Mouse (Mus musculus): ENCODE measurements around the gene Galnt9. TPM values are rescaled to one million over a fixed set of nuclear protein-coding genes. Genes with fewer than 3 reads are reported as not detected.
A peak's percentile ranks its signal among the peaks of the same experiment; 100 is the strongest.

The Galnt9 gene
- total RNA-seq, 4 experiments from 2014 or later, result 61.9 to 87.7 (median 73.3) TPM

DNA sequence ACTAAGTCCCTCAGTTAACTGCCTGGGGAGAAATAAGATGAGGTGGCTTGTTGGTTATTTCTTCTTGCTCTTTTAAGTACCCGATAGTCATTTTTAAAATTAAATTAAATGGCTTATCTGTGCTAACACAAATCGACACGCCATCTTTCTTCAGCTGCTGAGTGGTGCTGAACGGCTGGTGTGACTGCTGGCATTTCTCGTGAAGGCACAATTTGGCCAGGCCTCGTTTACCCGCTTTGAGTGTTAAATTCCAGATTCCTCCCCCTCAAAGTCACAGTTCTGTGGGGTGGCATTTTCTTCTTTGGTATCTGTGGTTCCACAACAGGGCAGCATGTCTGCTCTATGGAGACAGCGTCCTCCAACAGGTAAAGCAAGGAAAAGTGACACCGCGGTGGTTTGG, 83.2 kb downstream of the Galnt9 start:
- DNase-seq (ENCODE audit: low spot score in 2 of 2), result no peak

DNA sequence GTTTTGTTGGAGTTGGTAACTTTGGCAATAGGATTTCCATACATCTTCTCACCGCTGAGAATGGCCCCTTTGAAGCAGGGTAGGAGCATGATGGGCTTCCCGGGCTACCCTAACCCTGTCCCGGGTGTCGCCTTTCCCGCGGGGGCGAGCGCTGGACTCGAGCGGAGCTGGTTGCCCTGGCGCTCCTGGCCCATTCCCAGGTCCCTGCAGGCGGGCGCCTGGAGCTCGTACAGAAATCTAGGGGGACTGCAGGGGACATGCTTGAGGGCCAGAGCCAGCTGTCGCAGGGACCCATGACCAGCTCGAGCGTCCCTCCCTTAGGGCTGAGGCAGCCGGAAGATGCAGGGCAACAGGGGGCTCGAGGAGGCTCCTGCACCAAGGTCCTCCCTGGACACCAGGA, 84.0 kb downstream of the Galnt9 start:
- no peak for DNase-seq (ENCODE audit: low spot score in 2 of 2)

DNA sequence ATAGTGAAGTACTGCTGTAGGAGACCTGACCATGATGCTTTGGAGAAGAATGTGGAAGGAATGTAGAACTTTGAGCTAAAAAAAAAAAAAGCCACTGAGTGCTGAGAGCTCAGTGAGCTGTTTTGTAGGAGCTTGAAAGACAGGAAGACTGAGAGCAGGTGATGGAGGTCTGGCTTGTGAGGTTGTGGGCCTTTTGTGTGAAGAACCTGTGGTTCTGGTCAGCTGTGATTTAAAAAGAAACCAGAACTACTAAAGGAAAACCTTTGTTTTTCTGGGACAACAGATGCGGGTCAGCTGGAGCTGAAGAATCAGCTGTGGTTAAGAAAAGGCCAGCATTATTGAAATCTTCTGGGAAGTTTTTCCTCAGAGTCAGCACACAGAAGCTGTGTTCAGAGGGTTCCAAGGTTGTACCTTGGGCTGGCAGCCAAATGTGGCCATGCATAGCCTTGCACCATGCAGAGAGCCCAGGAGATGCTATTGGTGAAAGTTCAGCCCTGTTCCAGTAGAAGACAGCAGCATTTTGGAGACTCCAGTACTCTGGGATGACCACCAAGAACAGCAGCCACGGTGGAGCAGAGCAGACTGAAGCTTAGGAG, 85.5 kb downstream of the Galnt9 start:
- DNase-seq (ENCODE audit: low spot score in 2 of 2), result no peak

DNA sequence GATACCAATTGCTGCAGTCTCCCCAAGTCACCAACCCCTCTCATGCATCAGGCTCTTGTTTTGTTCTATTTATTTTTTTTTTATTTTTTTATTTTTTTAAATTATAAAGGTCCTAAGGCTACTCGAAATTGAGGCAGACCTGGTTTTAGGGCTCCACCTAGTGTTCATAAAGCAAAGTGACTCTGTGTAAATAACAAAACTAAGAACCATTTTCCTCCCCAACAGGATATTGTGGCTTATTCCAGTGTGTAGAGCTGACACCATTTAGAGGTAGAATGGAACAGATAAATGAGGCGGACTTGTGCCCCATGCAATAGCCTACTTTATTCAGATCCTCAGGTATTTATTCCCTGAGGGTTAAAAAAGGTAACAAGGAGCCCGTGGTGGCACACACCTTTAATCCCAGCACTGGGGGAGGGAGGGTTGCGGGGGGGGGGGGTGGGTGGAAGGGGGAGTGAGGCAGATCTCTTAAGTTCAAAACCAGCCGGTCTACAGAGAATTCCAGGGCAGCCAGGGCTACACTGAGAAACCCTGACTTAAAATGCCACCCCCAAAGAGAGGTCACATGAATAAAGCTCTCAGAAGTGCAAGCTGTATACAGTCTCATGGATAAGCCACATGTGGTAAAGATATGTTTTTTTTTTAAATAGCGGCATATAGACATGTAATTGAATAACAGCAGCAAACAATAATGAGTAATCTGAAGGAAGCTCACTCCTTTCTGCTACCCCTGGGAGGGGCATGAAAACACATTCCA, 92.0 kb downstream of the Galnt9 start:
- no peak for DNase-seq (ENCODE audit: low spot score in 2 of 2)

DNA sequence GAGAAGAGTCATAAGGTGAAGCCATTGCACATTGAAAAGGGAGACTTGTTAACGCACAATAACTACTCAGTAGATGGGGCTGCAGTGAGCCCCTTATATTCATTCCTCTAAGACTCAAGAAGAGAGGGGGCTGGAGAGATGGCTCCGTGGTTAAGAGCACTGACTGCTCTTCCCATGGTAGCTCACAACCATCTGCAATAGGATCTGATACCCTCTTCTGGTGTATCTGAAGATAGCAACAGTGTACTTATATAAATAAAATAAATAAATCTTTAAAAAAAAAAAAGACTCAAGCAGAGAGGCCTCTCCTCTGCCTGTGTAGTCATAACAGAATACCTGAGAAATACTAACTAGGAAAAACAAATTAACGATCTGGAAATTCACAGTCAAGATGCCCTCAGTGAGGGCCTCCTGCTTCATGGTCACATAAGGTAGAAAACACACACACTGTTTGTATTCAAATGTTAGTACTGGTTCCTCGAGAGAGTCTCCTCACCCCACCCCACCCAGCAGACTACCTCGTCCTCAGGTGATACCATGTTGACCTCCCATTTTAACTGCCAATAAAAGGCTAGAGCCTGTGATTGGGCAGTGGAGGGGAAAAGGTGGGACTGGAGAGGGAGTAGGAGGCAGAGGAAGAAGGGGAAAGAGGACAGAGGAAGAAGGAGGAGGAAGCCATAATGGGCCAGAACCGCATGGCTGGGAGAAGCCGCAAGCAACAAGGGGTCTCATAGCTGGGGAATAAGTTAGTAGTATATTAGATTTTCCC, 94.3 kb downstream of the Galnt9 start:
- DNase-seq (ENCODE audit: low spot score in 2 of 2), result no peak

DNA sequence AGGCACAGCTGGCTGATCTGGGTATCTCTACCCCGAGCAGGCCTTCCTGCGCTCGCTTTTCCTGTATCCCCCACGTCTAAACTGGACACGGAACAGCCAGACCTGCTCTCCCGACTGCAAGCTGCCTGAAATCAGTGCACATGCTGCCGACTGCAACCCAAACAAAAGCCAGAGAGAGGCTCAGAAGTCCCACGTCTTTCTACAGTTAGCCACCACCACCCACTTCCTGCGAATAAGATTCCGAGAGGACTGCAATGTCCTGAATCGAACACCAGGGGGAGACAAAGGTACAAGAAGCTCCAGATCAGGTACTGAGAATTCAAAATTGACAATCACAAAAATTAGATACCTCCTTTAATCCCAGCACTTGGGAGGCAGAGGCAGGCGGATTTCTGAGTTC, 95.3 kb downstream of the Galnt9 start:
- peak; percentile 27 to 78 for DNase-seq (ENCODE audit: low spot score in 2 of 2)

DNA sequence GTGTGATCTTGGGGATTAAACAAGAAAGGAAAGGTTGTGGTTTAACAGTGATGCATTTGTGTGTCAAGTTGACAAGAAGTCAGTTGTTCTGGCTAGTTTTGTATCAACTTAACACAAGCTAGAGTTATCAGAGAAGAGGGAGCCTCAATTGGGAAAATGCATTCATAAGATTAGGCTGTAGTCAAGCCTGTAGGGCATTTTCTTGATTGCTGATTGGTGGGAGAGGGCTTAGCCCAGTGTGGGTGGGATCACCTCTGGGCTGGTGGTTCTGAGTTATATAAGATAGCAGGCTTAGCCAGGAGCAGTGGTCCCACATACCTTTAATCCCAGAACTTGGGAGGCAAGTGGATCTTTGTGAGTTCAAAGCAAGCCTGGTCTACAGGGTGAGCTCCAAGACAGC, 102.2 kb downstream of the Galnt9 start:
- no peak for DNase-seq (ENCODE audit: low spot score in 2 of 2)

DNA sequence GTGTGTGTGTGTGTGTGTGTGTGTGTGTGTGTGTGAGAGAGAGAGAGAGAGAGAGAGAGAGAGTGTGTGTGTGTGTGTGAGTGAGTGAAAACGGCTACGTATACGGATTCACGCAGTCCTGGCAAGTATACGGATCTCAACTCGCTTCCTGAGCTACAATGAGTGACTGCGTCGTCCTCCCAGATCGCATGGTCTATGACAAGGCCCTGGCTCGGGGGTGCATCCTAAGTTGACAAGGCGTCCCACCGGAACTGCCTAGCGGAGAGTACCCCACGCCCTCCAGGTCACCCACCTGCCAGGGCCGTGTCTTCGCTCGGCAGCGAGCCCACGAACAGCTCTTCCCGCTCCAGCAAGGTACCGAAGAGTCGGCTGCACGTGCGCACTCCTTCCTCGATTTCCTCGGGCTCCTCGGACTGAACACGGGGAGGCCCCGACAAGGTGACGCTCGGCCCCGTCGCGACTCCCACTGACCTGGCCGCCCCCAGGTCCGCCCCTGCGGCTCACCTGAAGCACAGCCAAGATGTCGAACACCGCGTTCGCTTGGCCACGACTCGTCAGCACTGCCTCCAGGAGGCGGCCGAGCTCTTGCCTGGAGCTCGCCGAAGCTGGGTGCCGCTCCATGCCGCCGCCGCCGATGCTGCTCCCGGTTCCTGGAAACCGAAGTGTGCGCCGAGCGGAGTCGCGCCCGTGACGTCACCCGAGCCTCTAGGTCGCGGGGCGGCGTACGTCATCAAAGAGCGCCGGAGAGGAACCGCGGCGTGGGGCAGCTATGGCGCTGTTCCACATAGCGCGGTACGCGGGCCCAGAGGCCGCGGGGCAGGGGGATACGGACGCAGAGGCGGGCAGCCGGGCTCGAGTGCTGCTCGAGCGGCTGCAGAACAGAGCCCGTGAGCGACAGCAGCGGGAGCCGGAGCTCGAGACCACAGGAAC, 108.8 kb downstream of the Galnt9 start, which contains the start of the genes Noc4l and Ddx51:
Gene Noc4l, minus strand, starts transcription at position 699 of the 930 bp plus-strand sequence.
Gene Ddx51, plus strand, starts transcription at position 733 of the 930 bp plus-strand sequence.
- peak; percentile 90 to 97 for DNase-seq (ENCODE audit: low spot score in 2 of 2)

DNA sequence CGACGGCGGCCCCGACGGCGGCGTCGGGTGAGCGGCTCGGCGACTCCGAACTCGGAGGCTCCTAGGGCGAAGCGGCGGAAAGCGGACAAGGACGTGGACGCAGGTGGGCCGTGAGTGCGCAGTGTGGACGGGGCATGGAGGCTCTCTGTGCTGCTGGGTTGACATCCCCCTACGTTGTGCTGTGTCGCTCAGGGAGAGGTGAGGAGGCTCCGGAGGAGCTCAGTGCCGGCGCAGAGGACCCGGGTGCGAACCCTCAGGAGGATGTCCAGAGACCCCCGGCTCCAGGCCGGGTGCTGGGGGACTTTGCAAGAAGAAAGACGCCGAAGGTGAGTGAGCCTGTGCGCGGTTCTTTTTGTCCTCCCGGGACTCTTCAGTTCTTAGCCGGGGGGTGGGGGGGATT, 109.5 kb downstream of the Galnt9 start:
- DNase-seq (ENCODE audit: low spot score in 2 of 2), result no peak

DNA sequence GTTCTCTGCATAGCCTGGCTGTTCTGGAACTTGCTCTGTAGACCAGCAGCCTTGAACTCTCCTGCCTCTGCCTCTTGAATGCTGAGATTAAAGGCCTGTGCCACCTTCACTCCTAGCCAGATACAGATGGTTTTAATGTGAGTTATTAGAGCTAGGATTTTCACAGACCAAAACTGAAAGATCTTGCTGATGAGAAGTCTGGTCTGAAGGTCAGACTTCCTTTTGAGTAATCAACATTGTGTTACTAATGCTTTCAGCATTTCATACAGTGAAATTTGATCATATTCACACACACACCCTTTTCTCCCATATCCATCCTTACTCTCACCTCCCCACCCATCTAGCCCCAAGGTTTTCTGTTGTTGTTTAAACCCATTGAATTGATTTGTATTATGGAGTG, 115.5 kb downstream of the Galnt9 start:
- DNase-seq (ENCODE audit: low spot score in 2 of 2), result no peak

DNA sequence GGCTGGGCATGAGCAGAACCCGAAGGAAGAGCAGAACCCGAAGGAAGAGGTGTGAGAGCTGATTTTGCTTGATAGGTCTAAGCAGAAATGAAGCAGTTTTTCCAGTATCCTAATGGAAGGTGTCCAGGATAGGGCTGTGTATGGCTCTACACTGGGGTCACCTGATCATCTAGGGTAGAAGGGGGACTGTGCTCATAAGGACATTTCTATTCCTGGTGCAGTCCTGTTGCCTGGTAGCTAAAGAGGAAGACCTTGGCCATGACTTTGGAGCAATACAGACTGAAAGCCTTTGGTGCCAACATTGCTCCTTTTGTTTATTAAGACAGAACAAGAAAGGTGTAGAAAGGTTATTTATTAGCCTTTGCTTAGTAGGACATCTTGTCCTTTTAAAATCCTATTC, 119.9 kb downstream of the Galnt9 start:
- DNase-seq (ENCODE audit: low spot score in 2 of 2), result no peak

DNA sequence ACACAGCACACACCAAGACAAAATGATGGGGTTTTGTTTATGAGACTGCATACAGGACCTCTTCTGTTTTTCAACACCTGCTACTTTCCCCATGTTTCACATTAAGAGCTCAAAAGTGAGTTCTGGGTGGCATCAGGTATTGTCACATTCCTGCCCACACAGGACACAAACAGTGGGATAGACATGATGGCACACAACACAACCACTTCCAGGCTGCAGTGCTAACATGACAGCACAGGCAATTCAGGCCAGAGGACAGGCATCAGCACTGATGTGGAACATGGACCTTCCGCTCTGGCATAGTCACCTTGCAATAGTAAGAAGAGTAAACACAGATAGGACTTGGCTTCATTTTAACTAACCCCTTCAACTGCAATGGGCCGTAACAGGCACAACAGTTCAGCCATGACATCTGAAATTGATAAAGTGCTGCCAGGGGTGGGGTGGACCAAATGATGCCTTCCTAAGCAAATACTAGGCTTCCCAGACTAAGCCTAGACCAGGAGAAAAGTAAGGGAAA, 120.7 kb downstream of the Galnt9 start:
- DNase-seq (ENCODE audit: low spot score in 2 of 2), result no peak

DNA sequence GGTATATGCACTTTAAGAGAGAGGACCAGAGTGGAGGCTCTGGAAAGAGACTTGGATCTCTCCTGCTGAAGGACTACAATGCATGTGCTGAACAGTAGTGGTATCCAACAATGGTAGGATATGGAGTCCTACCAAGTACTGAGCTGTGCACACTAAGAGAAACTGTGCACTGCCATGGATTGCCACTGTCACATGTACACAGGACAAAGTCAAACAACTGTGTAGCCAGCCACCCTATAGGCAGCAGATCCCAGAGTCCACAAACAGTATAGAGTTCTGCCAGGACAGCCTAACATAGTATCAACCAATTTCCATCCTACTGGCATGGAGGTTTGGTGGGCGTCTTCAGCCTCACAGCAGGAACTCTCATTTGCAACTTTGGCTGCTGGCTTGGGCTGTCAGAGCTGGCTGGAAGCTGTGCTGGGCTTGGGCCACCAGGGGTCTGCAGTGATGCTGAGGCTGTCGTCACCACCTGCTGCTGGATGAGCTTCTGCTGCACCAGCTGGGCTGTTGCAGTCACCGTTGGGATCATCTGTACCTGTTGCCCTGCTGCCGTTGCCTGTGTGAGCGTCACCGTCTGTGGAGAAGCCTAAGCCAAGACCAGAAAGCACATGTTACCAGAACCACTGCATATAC, 121.4 kb downstream of the Galnt9 start:
- DNase-seq (ENCODE audit: low spot score in 2 of 2), result no peak

Small RNA genes within 50 kb of the gene (microRNA-seq; reads per million reads assigned to microRNA genes)
- gene Mir7026, result 2.4 to 2.9 reads per million in 2 experiments

Other genes starting within 250 kb of the Galnt9 start
- under 1 TPM in 1 of 4 experiments, not detected in 3; 0.32 TPM for gene P2rx2, start 201.1 kb upstream of the Galnt9 start, total RNA-seq (2022)
- gene Lrcol1, start 199.6 kb upstream of the Galnt9 start, total RNA-seq (2022), result not detected
- gene Fbrsl1, start 95.9 kb upstream of the Galnt9 start, total RNA-seq (2022), result 10 to 100 TPM; 60.3 to 72.8 (median 66.9) TPM
- gene Noc4l, start 109.1 kb downstream of the Galnt9 start, total RNA-seq (2022), result 10 to 100 TPM; 20.0 to 31.3 (median 24.7) TPM
- gene Ddx51, start 109.1 kb downstream of the Galnt9 start, total RNA-seq (2022), result 10 to 100 TPM; 21.6 to 24.5 (median 22.8) TPM
- gene Ep400, start 226.4 kb downstream of the Galnt9 start, total RNA-seq (2022), result 100 to 1,000 TPM; 103 to 121 (median 118) TPM
- 10 to 100 TPM; 18.6 to 25.2 (median 19.7) TPM for gene Pus1, start 236.3 kb downstream of the Galnt9 start, total RNA-seq (2022)

Data from left cerebral cortex, adult 8-10 months (tissue).